Mouse (Mus musculus) kidney, postnatal 0 days (tissue): ENCODE measurements around the gene Skint1. TPM values are rescaled to one million over a fixed set of nuclear protein-coding genes. Genes with fewer than 3 reads are reported as not detected.
"Not testable (repeated sequence)": the region's sequence is repeated elsewhere in the genome, so short reads cannot be mapped to it uniquely, and the experiment has no call there.

Source experiments
- ATAC-seq: fragments of 200-750 bp; cut with Nextera tagmentation; replicated peaks from 2 replicates; pipeline ENCODE4 v1.8.0; 2017; ENCODE audit warnings: low read depth, moderate number of reproducible peaks, moderate TSS enrichment, moderate library complexity; ENCODE audit not compliant: low FRiP score
- DNase-seq: peaks from one replicate; pipeline ENCODE4 v3.0.0-alpha.2; 2016; ENCODE audit warnings: low spot score
- H3K27ac ChIP-seq: fragments of 300-500 bp; sonication (generic); 2 replicates; pipeline ENCODE4 v1.5.1; 2014; ENCODE audit warnings: mild to moderate bottlenecking
- H3K27me3 ChIP-seq: fragments of 300-500 bp; sonication (generic); 2 replicates; pipeline ENCODE4 v1.6.1; 2014; ENCODE audit warnings: low read length, mixed read lengths; ENCODE audit not compliant: insufficient read depth
- H3K36me3 ChIP-seq: fragments of 300-500 bp; sonication (generic); 2 replicates; pipeline ENCODE4 v1.6.1; 2014; ENCODE audit warnings: low read length, mixed read lengths; ENCODE audit not compliant: insufficient read depth
- H3K4me1 ChIP-seq: fragments of 300-500 bp; sonication (generic); replicated peaks from 2 replicates; pipeline ENCODE4 v1.6.1; 2014; ENCODE audit warnings: antibody characterized with exemption, low read length, mixed read lengths; ENCODE audit not compliant: insufficient read depth
- H3K4me2 ChIP-seq: fragments of 300-500 bp; sonication (generic); 2 replicates; pipeline ENCODE4 v1.6.1; 2014; ENCODE audit warnings: mild to moderate bottlenecking, low read length, moderate library complexity, mixed read lengths
- H3K4me3 ChIP-seq: fragments of 300-500 bp; sonication (generic); replicated peaks from 2 replicates; pipeline ENCODE4 v1.5.1; 2014; ENCODE audit warnings: low read depth, low read length
- H3K9ac ChIP-seq: fragments of 300-500 bp; sonication (generic); 2 replicates; pipeline ENCODE4 v1.6.1; 2014; ENCODE audit warnings: low read depth, low read length
- H3K9me3 ChIP-seq: fragments of 300-500 bp; sonication (generic); replicated peaks from 2 replicates; pipeline ENCODE4 v1.6.1; 2016; ENCODE audit warnings: low read length, inconsistent platforms, mixed read lengths
- CTCF ChIP-seq: IDR thresholded peaks from 2 replicates; pipeline ENCODE4 v1.5.1; 2016; ENCODE audit warnings: antibody characterized with exemption, low read depth, mild to moderate bottlenecking, moderate library complexity
- WGBS: fragments of 180-500 bp; shearing (Covaris S2); extraction: QIAGEN DNeasy Blood & Tissue Kit; methylation state at CpG from one replicate; pipeline ENCODE4 v1.1.7; 2014; 5-methylcytosine and 5-hydroxymethylcytosine counted together
- polyA plus RNA-seq: library from polyadenylated mRNA; unstranded; fragments of >200 nt; fragmentation: Nextera tagmentation; extraction: Ambion mirVana; gene quantifications from 2 replicates; pipeline ENCODE4 v1.2.1, GENCODE M21; 2015

Gene Skint1
- polyA plus RNA-seq = not detected in 2 replicates

GRCm38 (mm10) chr4:112005969-112006368 is at the start of gene Skint1:
Gene Skint1, plus strand, starts transcription at chr4:112006269.
- no peak for TF ChIP-seq CTCF
- ATAC-seq (no peak), DNase-seq (no peak)
- no peaks in the 10 kb centered on the region for H3K36me3 ChIP-seq
- no peaks in the 10 kb centered on the region for H3K4me1 ChIP-seq
- H3K27ac ChIP-seq = no peak within 1 kb of the TSS
- H3K4me2 ChIP-seq = no peak within 1 kb of the TSS
- no peaks in the 10 kb centered on the region for H3K27me3 ChIP-seq
- no peak within 1 kb of the TSS for H3K9ac ChIP-seq
- H3K4me3 ChIP-seq = no peak within 1 kb of the TSS
- no peaks in the 10 kb centered on the region for H3K9me3 ChIP-seq

DNA sequence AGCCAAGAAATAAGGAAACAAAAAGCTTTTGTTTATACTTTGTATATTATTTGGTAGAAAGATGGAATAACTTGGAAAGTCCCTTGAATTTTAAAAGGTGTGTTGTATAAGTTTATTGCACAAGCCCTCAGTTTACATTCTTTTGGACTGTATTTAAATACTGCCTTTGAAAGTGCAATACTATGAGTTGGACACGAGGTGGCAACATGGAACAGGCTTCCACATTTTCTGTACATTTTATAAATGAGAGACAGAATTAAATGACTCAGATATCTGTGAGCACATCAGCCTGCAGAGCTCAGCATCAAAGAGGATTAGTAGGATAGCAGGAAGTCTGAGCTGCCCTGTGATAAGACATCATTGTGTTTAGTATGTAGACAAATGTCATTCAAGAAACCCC is 44.8 kb upstream of the Skint1 start:
- ATAC-seq (no peak), DNase-seq (peak; percentile 22)
- WGBS = 14% methylated on average over 1 of the region's 1 CpGs
- H3K27me3 ChIP-seq = no peaks in the 10 kb centered on the region
- peak; percentile 58 for TF ChIP-seq CTCF
- no peaks in the 10 kb centered on the region for H3K36me3 ChIP-seq
- no peaks in the 10 kb centered on the region for H3K4me1 ChIP-seq
- no peaks in the 10 kb centered on the region for H3K9me3 ChIP-seq
- no peak overlapping the region for H3K4me2 ChIP-seq
- no peak overlapping the region for H3K4me3 ChIP-seq
- no peak overlapping the region for H3K9ac ChIP-seq
- no peak overlapping the region for H3K27ac ChIP-seq

- not testable (repeated sequence) for H3K4me2 ChIP-seq, H3K9me3 ChIP-seq, H3K27me3 ChIP-seq, ATAC-seq, H3K9ac ChIP-seq, H3K27ac ChIP-seq, H3K4me1 ChIP-seq, DNase-seq, H3K36me3 ChIP-seq, H3K4me3 ChIP-seq
- WGBS = 71% methylated on average over 1 of the region's 1 CpGs
Observed at GRCm38 (mm10) chr4:111963241-111963640, 42.8 kb upstream of the Skint1 start.

- Histone ChIP-seq H3K9ac (no peak overlapping the region), H3K9me3 (no peaks in the 10 kb centered on the region), H3K4me3 (no peak overlapping the region), H3K27me3 (no peaks in the 10 kb centered on the region), H3K27ac (no peak overlapping the region), H3K4me1 (no peaks in the 10 kb centered on the region), H3K36me3 (no peaks in the 10 kb centered on the region), H3K4me2 (no peak overlapping the region)
- WGBS = 79% methylated on average over 3 of the region's 3 CpGs
- TF ChIP-seq CTCF = no peak
- DNase-seq (no peak), ATAC-seq (no peak)
Observed at GRCm38 (mm10) chr4:111963669-111964068, 42.4 kb upstream of the Skint1 start.

GRCm38 (mm10) chr4:111972623-111973022 is 33.4 kb upstream of the Skint1 start, which contains the start of gene Skint7:
Gene Skint7, plus strand, starts transcription at chr4:111972923.
- no peaks in the 10 kb centered on the region for H3K36me3 ChIP-seq
- whole genome bisulfite sequencing = 95% methylated on average over 1 of the region's 1 CpGs
- DNase-seq = no peak
- no peak within 1 kb of the TSS for H3K27ac ChIP-seq
- no peaks in the 10 kb centered on the region for H3K27me3 ChIP-seq
- no peak for TF ChIP-seq CTCF
- H3K9ac ChIP-seq = no peak within 1 kb of the TSS
- ATAC-seq = no peak
- no peaks in the 10 kb centered on the region for H3K9me3 ChIP-seq
- H3K4me2 ChIP-seq = no peak within 1 kb of the TSS
- H3K4me3 ChIP-seq = no peak within 1 kb of the TSS
- no peaks in the 10 kb centered on the region for H3K4me1 ChIP-seq

DNA sequence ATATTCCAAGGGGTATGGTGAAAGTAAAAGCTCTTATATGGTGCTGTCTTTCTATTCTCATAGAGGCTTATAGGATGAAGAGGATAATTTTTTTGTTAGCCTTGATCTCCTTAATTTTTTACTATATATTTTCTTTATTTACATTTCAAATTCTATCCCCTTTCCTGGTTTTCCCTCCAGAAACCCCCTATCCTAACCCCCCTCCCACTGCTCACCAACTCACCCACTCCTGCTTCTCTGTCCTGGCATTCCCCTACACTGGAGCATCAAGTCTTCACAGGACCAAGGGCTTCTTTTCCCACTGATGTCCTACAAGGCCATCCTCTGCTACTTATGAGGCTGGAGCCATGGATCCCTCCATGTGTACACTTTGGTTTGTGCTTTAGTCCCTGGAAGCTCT is 65.6 kb downstream of the Skint1 start, which contains the start of gene Skint4:
Gene Skint4, plus strand, starts transcription at position 301 of the 400 bp plus-strand sequence.
- H3K9me3 ChIP-seq = no peaks in the 10 kb centered on the region
- no peak for TF ChIP-seq CTCF
- DNase-seq (no peak), ATAC-seq (no peak)
- H3K36me3 ChIP-seq = no peaks in the 10 kb centered on the region
- H3K9ac ChIP-seq = no peak within 1 kb of the TSS
- H3K27ac ChIP-seq = no peak within 1 kb of the TSS
- no peaks in the 10 kb centered on the region for H3K4me1 ChIP-seq
- H3K4me3 ChIP-seq = no peak within 1 kb of the TSS
- H3K27me3 ChIP-seq = no peaks in the 10 kb centered on the region
- no peak within 1 kb of the TSS for H3K4me2 ChIP-seq

Other genes starting within 250 kb of the Skint1 start
- gene Slc5a9, start 103.4 kb upstream of the Skint1 start, polyA plus RNA-seq = 6.0 and 6.7 TPM in 2 replicates
- gene Skint8, start 86.9 kb upstream of the Skint1 start, polyA plus RNA-seq = not detected in 2 replicates
- not detected in 2 replicates for gene Skint7, start 33.3 kb upstream of the Skint1 start, polyA plus RNA-seq
- gene Skint4, start 65.7 kb downstream of the Skint1 start, polyA plus RNA-seq = not detected in 2 replicates
- 0.04 and 0.05 TPM in 2 replicates for gene Skint3, start 226.0 kb downstream of the Skint1 start, polyA plus RNA-seq